Mouse (Mus musculus) heart, postnatal 0 days (tissue): ENCODE results near the gene Hoxb5.

ENCODE experiments used
- CTCF ChIP-seq: IDR thresholded peaks from 2 replicates; pipeline ENCODE4 v1.5.1; 2016; ENCODE audit warnings: antibody characterized with exemption, control low read depth, low read depth
- EP300 ChIP-seq: IDR thresholded peaks from 2 replicates; pipeline ENCODE4 v1.6.1; 2016; ENCODE audit warnings: antibody characterized with exemption, low read depth

DNA sequence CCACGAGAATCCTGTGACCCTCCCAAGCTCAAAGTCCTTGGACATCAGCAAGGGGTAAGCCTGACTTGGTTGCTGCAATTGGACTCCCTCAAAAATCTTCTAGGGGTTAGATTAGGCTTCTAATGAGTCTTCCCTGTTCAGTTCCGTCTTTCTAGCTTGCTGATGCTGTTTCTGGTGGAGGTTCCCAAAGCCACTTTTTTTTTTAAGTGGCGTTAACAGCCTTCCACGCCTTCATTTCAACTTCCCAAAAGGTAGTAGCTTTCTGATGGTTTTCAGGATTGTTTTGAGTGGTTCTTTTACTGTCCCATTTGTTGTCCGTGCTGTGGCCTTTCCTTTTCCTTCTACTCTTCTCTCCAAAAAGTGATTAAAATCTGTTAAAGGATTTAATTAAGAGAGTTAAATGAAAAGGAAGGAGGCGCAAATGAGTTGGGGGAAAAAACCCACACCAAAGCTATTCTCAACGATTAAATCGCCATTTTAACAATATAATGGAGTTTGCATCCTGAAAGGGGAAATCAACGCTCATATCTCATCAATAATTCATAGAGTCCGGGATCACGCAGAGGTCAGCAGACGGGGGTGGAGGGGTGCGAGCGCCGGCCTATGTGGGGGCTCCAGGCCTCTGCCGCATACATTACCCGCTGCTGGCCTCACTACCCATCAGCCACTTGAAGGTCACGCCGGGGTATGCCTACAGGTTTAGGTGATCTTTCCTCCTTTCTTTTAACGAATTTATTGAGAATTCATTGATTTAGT lies 7.2 kb downstream of the Hoxb5 start:
- TF ChIP-seq CTCF, result no peak
- no peak for TF ChIP-seq EP300
